Mouse (Mus musculus) liver, adult 2 months (tissue): Measurements from ENCODE around the gene Slc39a11. TPM values are rescaled to one million over a fixed set of nuclear protein-coding genes. Genes with fewer than 3 reads are reported as not detected.
"Not testable (repeated sequence)": the region's sequence is repeated elsewhere in the genome, so short reads cannot be mapped to it uniquely, and the experiment has no call there.

Experiments
- DNase-seq: peaks from one replicate; pipeline ENCODE4 v3.0.0-alpha.2; 2011; ENCODE audit warnings: low read depth, low spot score; ENCODE audit errors: extremely low read depth
- H3K27ac ChIP-seq: fragments of 200-500 bp; replicated peaks from 2 replicates; pipeline ENCODE4 v1.5.1; 2012; ENCODE audit warnings: low read depth, mild to moderate bottlenecking, control low read depth, inconsistent platforms, low read length; ENCODE audit not compliant: insufficient read depth
- H3K27me3 ChIP-seq: fragments of 200-500 bp; 2 replicates; pipeline ENCODE4 v1.6.1; 2012; ENCODE audit warnings: mild to moderate bottlenecking, moderate library complexity, low read length, inconsistent platforms; ENCODE audit not compliant: control insufficient read depth, insufficient read depth
- H3K36me3 ChIP-seq: fragments of 200-500 bp; 2 replicates; pipeline ENCODE4 v1.6.1; 2012; ENCODE audit warnings: low read length, inconsistent platforms; ENCODE audit not compliant: control insufficient read depth, insufficient read depth
- H3K4me1 ChIP-seq: fragments of 200-500 bp; 2 replicates; pipeline ENCODE4 v1.6.1; 2011; ENCODE audit warnings: low read length; ENCODE audit not compliant: control insufficient read depth, insufficient read depth
- H3K4me3 ChIP-seq: fragments of 200-500 bp; 2 replicates; pipeline ENCODE4 v1.5.1; 2011; ENCODE audit warnings: low read depth, mild to moderate bottlenecking, control low read depth, low read length, moderate library complexity; ENCODE audit not compliant: insufficient read depth
- H3K79me2 ChIP-seq: fragments of 200-500 bp; 2 replicates; pipeline ENCODE4 v1.6.1; 2012; ENCODE audit warnings: inconsistent platforms, mild to moderate bottlenecking, low read length, moderate library complexity; ENCODE audit not compliant: control insufficient read depth, insufficient read depth
- H3K9ac ChIP-seq: fragments of 200-500 bp; 2 replicates; pipeline ENCODE4 v1.6.1; 2012; ENCODE audit warnings: low read depth, mild to moderate bottlenecking, control low read depth, inconsistent platforms, low read length
- CTCF ChIP-seq: fragments of 200-500 bp; IDR thresholded peaks from 2 replicates; pipeline ENCODE4 v1.5.1; 2011; ENCODE audit warnings: low read depth, low read length, control low read depth
- POLR2A ChIP-seq: fragments of 200-500 bp; IDR thresholded peaks from 2 replicates; pipeline ENCODE4 v1.6.1; 2011; ENCODE audit warnings: low read length, control low read depth; ENCODE audit not compliant: insufficient read depth; ENCODE audit errors: extremely low read depth
- WGBS: fragments of 180-500 bp; shearing (Covaris S2); methylation state at CpG from one replicate; pipeline ENCODE4 v1.1.7; 2018; 5-methylcytosine and 5-hydroxymethylcytosine counted together
- polyA plus RNA-seq: library from polyadenylated mRNA; depleted of rRNA; stranded (reverse); fragments of >200 nt; gene quantifications from 2 replicates; pipeline ENCODE4 v1.2.3, GENCODE M21; 2012
- total RNA-seq: library from RNA; depleted of rRNA; stranded (reverse); fragments of >200 nt; gene quantifications from 2 replicates; pipeline ENCODE4 v1.2.3, GENCODE M21; 2014

Slc39a11 gene
- total and polyA plus RNA-seq, 2 experiments, result 18.8 to 22.8 TPM

DNA sequence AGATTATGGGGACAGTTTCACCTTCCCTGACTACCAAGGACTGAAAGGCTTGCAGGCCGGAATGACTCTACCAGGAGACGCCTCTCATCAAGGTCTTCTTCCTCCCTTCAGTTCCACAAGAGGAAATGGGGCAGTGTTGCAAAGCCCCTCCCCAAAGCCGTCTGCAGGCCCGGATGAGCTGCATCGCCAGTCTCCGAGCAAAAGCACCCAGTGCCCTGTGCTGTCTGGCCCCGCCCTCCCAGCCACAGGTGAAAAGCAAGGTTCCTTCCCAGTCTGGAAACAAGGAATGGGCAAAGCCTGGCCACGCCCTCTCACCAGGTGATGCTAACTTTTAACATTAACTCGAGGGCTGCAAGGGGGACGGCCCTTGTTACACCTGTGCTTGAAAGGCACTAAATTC lies 16.8 kb upstream of the Slc39a11 start:
- DNase-seq, result no peak
- H3K4me3 ChIP-seq, result no peak overlapping the region

GRCm38 (mm10) chr11:113666205-113666604 lies 16.3 kb upstream of the Slc39a11 start:
- 67% methylated on average over 6 of the region's 6 CpGs for WGBS

More for the DNA sequence above, 16.8 kb upstream of the Slc39a11 start:
- Histone ChIP-seq H3K27me3 (no peaks in the 10 kb centered on the region), H3K36me3 (peaks cover 8% of the 10 kb centered on the region; the same call in 1 of the 2 replicates), H3K4me1 (peaks cover 21% of the 10 kb centered on the region), H3K9ac (no peak overlapping the region), H3K27ac (peak overlapping the region; percentile 71), H3K79me2 (peaks cover 11% of the 10 kb centered on the region; the same call in 1 of the 2 replicates)
- no peak for TF ChIP-seq CTCF
- no peak for TF ChIP-seq POLR2A
- WGBS, result 55% methylated on average over 10 of the region's 10 CpGs

GRCm38 (mm10) chr11:113664279-113664678 lies 14.4 kb upstream of the Slc39a11 start:
- TF ChIP-seq POLR2A (no peak), CTCF (no peak)
- Histone ChIP-seq H3K4me3 (no peak overlapping the region), H3K4me1 (peaks cover 21% of the 10 kb centered on the region), H3K36me3 (peaks cover 19% of the 10 kb centered on the region), H3K9ac (no peak overlapping the region), H3K27me3 (no peaks in the 10 kb centered on the region), H3K27ac (no peak overlapping the region), H3K79me2 (no peaks in the 10 kb centered on the region; the same call in 1 of the 2 replicates)
- 74% methylated on average over 2 of the region's 2 CpGs for WGBS
- peak; percentile 27 for DNase-seq

More at GRCm38 (mm10) chr11:113666205-113666604, 16.3 kb upstream of the Slc39a11 start:
- Histone ChIP-seq H3K9ac (no peak overlapping the region), H3K4me1 (peaks cover 21% of the 10 kb centered on the region), H3K27me3 (no peaks in the 10 kb centered on the region), H3K27ac (no peak overlapping the region), H3K79me2 (peaks cover 8% of the 10 kb centered on the region; the same call in 1 of the 2 replicates), H3K36me3 (peaks cover 8% of the 10 kb centered on the region; the same call in 1 of the 2 replicates), H3K4me3 (no peak overlapping the region)
- DNase-seq, result no peak
- TF ChIP-seq POLR2A (no peak), CTCF (no peak)

GRCm38 (mm10) chr11:113661835-113662351 lies 12.0 kb upstream of the Slc39a11 start:
- DNase-seq, result no peak
- 93% methylated on average over 18 of the region's 18 CpGs for WGBS
- peaks cover 27% of the 10 kb centered on the region for H3K36me3 ChIP-seq

GRCm38 (mm10) chr11:113660940-113661339 lies 11.1 kb upstream of the Slc39a11 start:
- no peaks in the 10 kb centered on the region for H3K4me1 ChIP-seq
- no peak overlapping the region for H3K9ac ChIP-seq
- H3K27ac ChIP-seq, result no peak overlapping the region
- no peaks in the 10 kb centered on the region for H3K27me3 ChIP-seq
- H3K4me3 ChIP-seq, result no peak overlapping the region
- no peaks in the 10 kb centered on the region; the same call in 1 of the 2 replicates for H3K79me2 ChIP-seq
- 94% methylated on average over 11 of the region's 11 CpGs for WGBS
- no peak for TF ChIP-seq POLR2A
- DNase-seq, result no peak
- peaks cover 27% of the 10 kb centered on the region for H3K36me3 ChIP-seq

More at GRCm38 (mm10) chr11:113661835-113662351, 12.0 kb upstream of the Slc39a11 start:
- no peak overlapping the region for H3K9ac ChIP-seq
- no peaks in the 10 kb centered on the region; the same call in 1 of the 2 replicates for H3K79me2 ChIP-seq
- H3K27me3 ChIP-seq, result no peaks in the 10 kb centered on the region
- H3K4me3 ChIP-seq, result no peak overlapping the region
- no peak overlapping the region for H3K27ac ChIP-seq
- TF ChIP-seq POLR2A (no peak), CTCF (no peak)
- peaks cover 5% of the 10 kb centered on the region for H3K4me1 ChIP-seq

GRCm38 (mm10) chr11:113660213-113660612 lies 10.3 kb upstream of the Slc39a11 start:
- H3K4me3 ChIP-seq, H3K27ac ChIP-seq, H3K79me2 ChIP-seq, H3K4me1 ChIP-seq, H3K9ac ChIP-seq, DNase-seq, H3K27me3 ChIP-seq: not testable (repeated sequence)
- 100% methylated on average over 3 of the region's 3 CpGs for WGBS
- peaks cover 33% of the 10 kb centered on the region for H3K36me3 ChIP-seq
